Mouse (Mus musculus) liver, adult 2 months (tissue): ENCODE data around the gene Nr5a2.

Source experiments
- CTCF ChIP-seq: fragments of 200-500 bp; IDR thresholded peaks from 2 replicates; pipeline ENCODE4 v1.5.1; 2011; ENCODE audit warnings: low read depth, low read length, control low read depth
- POLR2A ChIP-seq: fragments of 200-500 bp; IDR thresholded peaks from 2 replicates; pipeline ENCODE4 v1.6.1; 2011; ENCODE audit warnings: low read length, control low read depth; ENCODE audit not compliant: insufficient read depth; ENCODE audit errors: extremely low read depth

- no peak for TF ChIP-seq CTCF
- no peak for TF ChIP-seq POLR2A
These were observed 6.7 kb downstream of the Nr5a2 start for GRCm38 (mm10) chr1:136953444-136954107.
